Mouse (Mus musculus): Measurements from ENCODE around the gene Cntn3. TPM values are rescaled to one million over a fixed set of nuclear protein-coding genes. Genes with fewer than 3 reads are reported as not detected.

The Cntn3 gene
- polyA plus RNA-seq, 1 experiment = 0.14 TPM

- Histone ChIP-seq H3ac (ENCODE audit: control insufficient read depth, insufficient read length, low read depth) (no peak overlapping the region), H3K36me3 (ENCODE audit: control insufficient read depth, insufficient read depth) (no peaks in the 10 kb centered on the region), H3K79me2 (ENCODE audit: control insufficient read depth, insufficient read depth) (no peaks in the 10 kb centered on the region), H3K4me3 (ENCODE audit: insufficient read depth, poor library complexity, severe bottlenecking) (no peak overlapping the region), H3K79me3 (ENCODE audit: low read depth) (no peaks in the 10 kb centered on the region), H3K27me3 (ENCODE audit: control insufficient read depth, insufficient read depth, insufficient read length) (no peaks in the 10 kb centered on the region)
- no peak for TF ChIP-seq USF1 (IDR thresholded peaks at IDR 0.05; ENCODE audit: low read depth)
- TF ChIP-seq MAX (IDR thresholded peaks at IDR 0.05) = no peak
- no peak for TF ChIP-seq CEBPB (IDR thresholded peaks at IDR 0.05; ENCODE audit: low read depth)
- TF ChIP-seq MYOD1 (IDR thresholded peaks at IDR 0.05; ENCODE audit: control insufficient read depth, insufficient read length, low read depth) = no peak
- no peak for TF ChIP-seq CTCF (IDR thresholded peaks at IDR 0.05; ENCODE audit: control insufficient read depth, insufficient read depth, insufficient read length)
- no peak for TF ChIP-seq FOSL1 (IDR thresholded peaks at IDR 0.05; ENCODE audit: insufficient read depth, low read length, poor library complexity, severe bottlenecking)
- TF ChIP-seq MYOG (IDR thresholded peaks at IDR 0.05; ENCODE audit: control insufficient read depth, extremely low read depth, insufficient read length) = no peak
Measured at GRCm38 (mm10) chr6:102363880-102364279, 209.0 kb downstream of the Cntn3 start.

GRCm38 (mm10) chr6:102363291-102363832 is 209.5 kb downstream of the Cntn3 start:
- Histone ChIP-seq H3K36me3 (ENCODE audit: control insufficient read depth, insufficient read depth) (no peaks in the 10 kb centered on the region), H3K4me3 (ENCODE audit: insufficient read depth, poor library complexity, severe bottlenecking) (no peak overlapping the region), H3K27me3 (ENCODE audit: control insufficient read depth, insufficient read depth, insufficient read length) (no peaks in the 10 kb centered on the region), H3K79me2 (ENCODE audit: control insufficient read depth, insufficient read depth) (no peaks in the 10 kb centered on the region), H3K79me3 (ENCODE audit: low read depth) (no peaks in the 10 kb centered on the region), H3ac (ENCODE audit: control insufficient read depth, insufficient read length, low read depth) (no peak overlapping the region)
- TF ChIP-seq FOSL1 (IDR thresholded peaks at IDR 0.05; ENCODE audit: insufficient read depth, low read length, poor library complexity, severe bottlenecking) = no peak
- no peak for TF ChIP-seq CEBPB (IDR thresholded peaks at IDR 0.05; ENCODE audit: low read depth)

- H3K79me2 ChIP-seq (ENCODE audit: control insufficient read depth, insufficient read depth) = no peaks in the 10 kb centered on the region
- H3ac ChIP-seq (ENCODE audit: control insufficient read depth, insufficient read length, low read depth) = no peak overlapping the region
- H3K27me3 ChIP-seq (ENCODE audit: control insufficient read depth, insufficient read depth, insufficient read length) = no peaks in the 10 kb centered on the region
- H3K4me3 ChIP-seq (ENCODE audit: insufficient read depth, poor library complexity, severe bottlenecking) = no peak overlapping the region
- H3K79me3 ChIP-seq (ENCODE audit: low read depth) = no peaks in the 10 kb centered on the region
- no peak for TF ChIP-seq MAX (IDR thresholded peaks at IDR 0.05)
- no peak for TF ChIP-seq USF1 (IDR thresholded peaks at IDR 0.05; ENCODE audit: low read depth)
- TF ChIP-seq MYOD1 (IDR thresholded peaks at IDR 0.05; ENCODE audit: control insufficient read depth, insufficient read length, low read depth) = no peak
- TF ChIP-seq FOSL1 (IDR thresholded peaks at IDR 0.05; ENCODE audit: insufficient read depth, low read length, poor library complexity, severe bottlenecking) = no peak
- TF ChIP-seq MYOG (IDR thresholded peaks at IDR 0.05; ENCODE audit: control insufficient read depth, extremely low read depth, insufficient read length) = no peak
- no peak for TF ChIP-seq CTCF (IDR thresholded peaks at IDR 0.05; ENCODE audit: control insufficient read depth, insufficient read depth, insufficient read length)
- TF ChIP-seq CEBPB (IDR thresholded peaks at IDR 0.05; ENCODE audit: low read depth) = no peak
- no peaks in the 10 kb centered on the region for H3K36me3 ChIP-seq (ENCODE audit: control insufficient read depth, insufficient read depth)
Measured at GRCm38 (mm10) chr6:102332144-102332543, 240.8 kb downstream of the Cntn3 start.

GRCm38 (mm10) chr6:102326711-102327110 is 246.2 kb downstream of the Cntn3 start:
- TF ChIP-seq MAX (IDR thresholded peaks at IDR 0.05) (no peak), MYOD1 (IDR thresholded peaks at IDR 0.05; ENCODE audit: control insufficient read depth, insufficient read length, low read depth) (no peak), USF1 (IDR thresholded peaks at IDR 0.05; ENCODE audit: low read depth) (no peak), CTCF (IDR thresholded peaks at IDR 0.05; ENCODE audit: control insufficient read depth, insufficient read depth, insufficient read length) (no peak), CEBPB (IDR thresholded peaks at IDR 0.05; ENCODE audit: low read depth) (no peak), FOSL1 (IDR thresholded peaks at IDR 0.05; ENCODE audit: insufficient read depth, low read length, poor library complexity, severe bottlenecking) (no peak), MYOG (IDR thresholded peaks at IDR 0.05; ENCODE audit: control insufficient read depth, extremely low read depth, insufficient read length) (no peak)

GRCm38 (mm10) chr6:102322614-102323284 is 250.2 kb downstream of the Cntn3 start:
- no peak overlapping the region for H3ac ChIP-seq (ENCODE audit: control insufficient read depth, insufficient read length, low read depth)
- no peak overlapping the region for H3K4me3 ChIP-seq (ENCODE audit: insufficient read depth, poor library complexity, severe bottlenecking)
- H3K27me3 ChIP-seq (ENCODE audit: control insufficient read depth, insufficient read depth, insufficient read length) = no peaks in the 10 kb centered on the region
- H3K79me2 ChIP-seq (ENCODE audit: control insufficient read depth, insufficient read depth) = no peaks in the 10 kb centered on the region
- H3K79me3 ChIP-seq (ENCODE audit: low read depth) = no peaks in the 10 kb centered on the region
- TF ChIP-seq FOSL1 (IDR thresholded peaks at IDR 0.05; ENCODE audit: insufficient read depth, low read length, poor library complexity, severe bottlenecking) = no peak
- no peak for TF ChIP-seq CTCF (IDR thresholded peaks at IDR 0.05; ENCODE audit: control insufficient read depth, insufficient read depth, insufficient read length)
- no peak for TF ChIP-seq MYOD1 (IDR thresholded peaks at IDR 0.05; ENCODE audit: control insufficient read depth, insufficient read length, low read depth)
- TF ChIP-seq MAX (IDR thresholded peaks at IDR 0.05) = no peak
- no peak for TF ChIP-seq CEBPB (IDR thresholded peaks at IDR 0.05; ENCODE audit: low read depth)
- TF ChIP-seq MYOG (IDR thresholded peaks at IDR 0.05; ENCODE audit: control insufficient read depth, extremely low read depth, insufficient read length) = no peak
- no peak for TF ChIP-seq USF1 (IDR thresholded peaks at IDR 0.05; ENCODE audit: low read depth)
- H3K36me3 ChIP-seq (ENCODE audit: control insufficient read depth, insufficient read depth) = no peaks in the 10 kb centered on the region

More at GRCm38 (mm10) chr6:102326711-102327110, 246.2 kb downstream of the Cntn3 start:
- no peak overlapping the region for H3K4me3 ChIP-seq (ENCODE audit: insufficient read depth, poor library complexity, severe bottlenecking)
- H3K79me2 ChIP-seq (ENCODE audit: control insufficient read depth, insufficient read depth) = no peaks in the 10 kb centered on the region
- H3ac ChIP-seq (ENCODE audit: control insufficient read depth, insufficient read length, low read depth) = no peak overlapping the region
- no peaks in the 10 kb centered on the region for H3K79me3 ChIP-seq (ENCODE audit: low read depth)
- H3K27me3 ChIP-seq (ENCODE audit: control insufficient read depth, insufficient read depth, insufficient read length) = no peaks in the 10 kb centered on the region
- H3K36me3 ChIP-seq (ENCODE audit: control insufficient read depth, insufficient read depth) = no peaks in the 10 kb centered on the region

Measured in C2C12 (cell line).